Mouse (Mus musculus) brain, embryonic 14.5 days (tissue): ENCODE data around the gene Fut2.
"Not testable (repeated sequence)": the region's sequence is repeated elsewhere in the genome, so short reads cannot be mapped to it uniquely, and the experiment has no call there.

Source experiments
- CTCF ChIP-seq: fragments of 200-500 bp; IDR thresholded peaks from 2 replicates; pipeline ENCODE4 v1.5.1; 2012; ENCODE audit warnings: inconsistent platforms, mild to moderate bottlenecking, moderate library complexity, borderline replicate concordance; ENCODE audit not compliant: insufficient read depth, insufficient read length; ENCODE audit errors: extremely low read depth
- POLR2A ChIP-seq: fragments of 200-500 bp; IDR thresholded peaks from 2 replicates; pipeline ENCODE4 v1.6.1; 2012; ENCODE audit warnings: mild to moderate bottlenecking, inconsistent platforms, borderline replicate concordance; ENCODE audit not compliant: poor library complexity, insufficient read depth, insufficient read length, severe bottlenecking; ENCODE audit errors: extremely low read depth

DNA sequence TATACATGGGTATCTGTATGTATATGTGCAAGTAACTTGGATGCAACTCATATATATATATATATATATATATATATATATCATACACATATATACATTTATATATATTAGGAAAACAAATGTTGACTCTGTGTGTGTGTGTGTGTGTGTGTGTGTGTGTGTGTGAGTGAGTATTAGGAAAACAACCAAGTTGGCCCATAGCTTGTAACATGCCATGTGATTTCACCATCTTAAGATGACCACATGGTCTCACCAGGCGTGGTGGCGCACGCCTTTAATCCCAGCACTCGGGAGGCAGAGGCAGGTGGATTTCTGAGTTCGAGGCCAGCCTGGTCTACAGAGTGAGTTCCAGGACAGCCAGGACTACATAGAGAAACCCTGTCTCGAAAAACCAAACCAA, 4.5 kb downstream of the Fut2 start:
- not testable (repeated sequence) for TF ChIP-seq POLR2A, CTCF
